Mouse (Mus musculus): Measurements from ENCODE around the gene Gm3164.
"Not testable (repeated sequence)": the region's sequence is repeated elsewhere in the genome, so short reads cannot be mapped to it uniquely, and the experiment has no call there.

DNA sequence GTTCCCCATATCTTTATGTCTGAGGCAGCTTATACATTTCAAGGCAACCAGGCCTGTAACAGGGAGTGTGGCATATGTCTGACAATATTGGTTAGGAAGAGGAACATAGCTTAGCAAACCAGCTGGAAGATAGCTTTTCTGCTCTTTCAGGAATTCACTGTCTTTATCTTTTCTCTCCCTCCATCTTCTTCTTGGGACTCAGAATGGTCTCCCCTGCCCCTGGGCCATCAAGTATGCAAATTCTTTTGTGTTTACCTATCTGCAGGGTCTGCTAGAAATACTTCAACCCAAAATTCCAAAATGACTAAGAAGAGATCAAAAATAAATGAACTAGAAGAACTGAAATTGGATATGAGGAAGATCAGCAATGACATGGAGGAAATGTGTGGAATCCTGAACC, 15.4 kb downstream of the Gm3164 start, which contains the start of gene Gm3173:
- not testable (repeated sequence) for TF ChIP-seq CTCF (conservative IDR thresholded peaks at IDR 0.05; ENCODE audit: low read length); POU5F1 (IDR thresholded peaks at IDR 0.05; ENCODE audit: borderline replicate concordance, low read length); NANOG (IDR thresholded peaks at IDR 0.05; ENCODE audit: borderline replicate concordance, low read length)
